ENCODE assay signal across 19 mouse cellular contexts in genomic region chr7:123199151-123199550, GRCm38 (mm10). TPM values are rescaled to one million over a fixed set of nuclear protein-coding genes. Genes with fewer than 3 reads are reported as not detected.
DNase-seq lines count a peak whose midpoint lies in the region; ATAC-seq and TF ChIP-seq lines count a peak whose summit lies in the region.
"Had no signal": no experiment of that assay in that cellular context is flagged by ENCODE, and none has a peak within 500 bp of the region (broad histone marks: within the 10 kb centered on the region; RNA-seq: fewer than 3 reads in every experiment).

No protein-coding gene starts in this region.

- H3K9me3 ChIP-seq in kidney, postnatal 0 days (replicated peaks; ENCODE audit: low read length): no peaks in the 10 kb centered on the region
- no peaks in the 10 kb centered on the region for H3K9me3 ChIP-seq in intestine, embryonic 15.5 days
- no peaks in the 10 kb centered on the region for H3K9me3 ChIP-seq in midbrain, embryonic 16.5 days (replicated peaks; ENCODE audit: control insufficient read depth, low read length, poor library complexity, severe bottlenecking)
- H3K9me3 ChIP-seq: embryonic facial prominence, embryonic 10.5 days; forebrain, embryonic 13.5 days; G1E; hindbrain, embryonic 10.5 days had no signal

- H3K9ac ChIP-seq in kidney, postnatal 0 days (ENCODE audit: low read depth, low read length): no peak overlapping the region
- H3K9ac ChIP-seq in intestine, embryonic 15.5 days: no peak overlapping the region
- no peak overlapping the region for H3K9ac ChIP-seq in midbrain, embryonic 16.5 days (ENCODE audit: low read depth, low read length)
- H3K9ac ChIP-seq: forebrain, embryonic 13.5 days; hindbrain, embryonic 14.5 days had no signal

- no peak for TF ChIP-seq CTCF in kidney, adult 2 months (conservative IDR thresholded peaks at IDR 0.05; ENCODE audit: insufficient read depth, insufficient read length, low read depth, low read length)
- TF ChIP-seq CTCF in kidney, postnatal 0 days (IDR thresholded peaks at IDR 0.05; ENCODE audit: low read depth): no peak
- no peak for TF ChIP-seq CTCF in small intestine, adult 2 months (IDR thresholded peaks at IDR 0.05; ENCODE audit: extremely low read depth, insufficient read length, insufficient replicate concordance, low read depth, low read length)

- H3K4me3 ChIP-seq in kidney, adult 2 months (ENCODE audit: insufficient read depth, low read depth, low read length): no peak overlapping the region
- no peak overlapping the region for H3K4me3 ChIP-seq in kidney, postnatal 0 days (replicated peaks; ENCODE audit: low read depth, low read length)
- H3K4me3 ChIP-seq in intestine, embryonic 15.5 days (replicated peaks): no peak overlapping the region
- peak overlapping the region; percentile 48 for H3K4me3 ChIP-seq in small intestine, adult 2 months (ENCODE audit: low read depth, low read length)
- H3K4me3 ChIP-seq in midbrain, embryonic 16.5 days (ENCODE audit: low read depth, low read length): no peak overlapping the region
- H3K4me3 ChIP-seq: embryonic facial prominence, embryonic 10.5 days; forebrain, embryonic 13.5 days; hindbrain, embryonic 10.5 days had no signal

- H3K4me1 ChIP-seq in kidney, adult 2 months (ENCODE audit: control insufficient read depth, insufficient read depth, low read length): peaks cover 14% of the 10 kb centered on the region; the same call in 1 of the 2 replicates
- no peaks in the 10 kb centered on the region for H3K4me1 ChIP-seq in kidney, postnatal 0 days (replicated peaks; ENCODE audit: insufficient read depth, low read length)
- no peaks in the 10 kb centered on the region for H3K4me1 ChIP-seq in intestine, embryonic 15.5 days (replicated peaks)
- H3K4me1 ChIP-seq in small intestine, adult 2 months (ENCODE audit: control insufficient read depth, insufficient read depth, insufficient read length, low read length): peaks cover 32% of the 10 kb centered on the region
- no peaks in the 10 kb centered on the region for H3K4me1 ChIP-seq in midbrain, embryonic 16.5 days (ENCODE audit: control insufficient read depth, insufficient read depth, low read length)
- H3K4me1 ChIP-seq: forebrain, embryonic 13.5 days; hindbrain, embryonic 10.5 days had no signal

- ATAC-seq in kidney, postnatal 0 days (replicated peaks; ENCODE audit: low FRiP score, low read depth): peak; percentile 53; the same call in 1 of the 2 replicates
- ATAC-seq in intestine, embryonic 15.5 days: peak; percentile 21; the same call in 1 of the 2 replicates
- no peak for ATAC-seq in midbrain, embryonic 16.5 days
- ATAC-seq: forebrain, embryonic 13.5 days had no signal

- WGBS in kidney, adult 2 months: 48% methylated on average over 3 of the region's 3 CpGs
- WGBS in kidney, postnatal 0 days: 53% methylated on average over 3 of the region's 3 CpGs
- WGBS in intestine, embryonic 15.5 days: 65% methylated on average over 3 of the region's 3 CpGs
- 36% methylated on average over 3 of the region's 3 CpGs for WGBS in small intestine, adult 2 months
- 83% methylated on average over 3 of the region's 3 CpGs for WGBS in midbrain, embryonic 16.5 days

- H3K4me2 ChIP-seq in kidney, postnatal 0 days (ENCODE audit: low read length): no peak overlapping the region
- H3K4me2 ChIP-seq in intestine, embryonic 15.5 days (replicated peaks): no peak overlapping the region
- H3K4me2 ChIP-seq in midbrain, embryonic 16.5 days (ENCODE audit: low read length): no peak overlapping the region
- H3K4me2 ChIP-seq: forebrain, embryonic 13.5 days; heart, embryonic 11.5 days; hindbrain, embryonic 14.5 days had no signal

- TF ChIP-seq POLR2A in kidney, adult 2 months (IDR thresholded peaks at IDR 0.05; ENCODE audit: low read depth, low read length): no peak
- TF ChIP-seq POLR2A in small intestine, adult 2 months (IDR thresholded peaks at IDR 0.05; ENCODE audit: low read depth, low read length): peak; percentile 40; the same call in 1 of the 2 replicates

- peak overlapping the region; percentile 93 for H3K27ac ChIP-seq in kidney, adult 2 months (ENCODE audit: insufficient read depth, low read depth, low read length)
- peak overlapping the region; percentile 58 for H3K27ac ChIP-seq in kidney, postnatal 0 days
- H3K27ac ChIP-seq in intestine, embryonic 15.5 days: peak overlapping the region; percentile 44
- H3K27ac ChIP-seq in small intestine, adult 2 months (ENCODE audit: insufficient read depth, low read depth, low read length): peak overlapping the region; percentile 100
- no peak overlapping the region for H3K27ac ChIP-seq in midbrain, embryonic 16.5 days (ENCODE audit: low read length)
- H3K27ac ChIP-seq: embryonic facial prominence, embryonic 10.5 days; forebrain, embryonic 13.5 days; hindbrain, embryonic 10.5 days; hindbrain, embryonic 14.5 days had no signal

- H3K27me3 ChIP-seq in kidney, adult 2 months (replicated peaks; ENCODE audit: control insufficient read depth, insufficient read depth, low read length): no peaks in the 10 kb centered on the region
- H3K27me3 ChIP-seq in kidney, postnatal 0 days (ENCODE audit: insufficient read depth, low read length): no peaks in the 10 kb centered on the region
- no peaks in the 10 kb centered on the region for H3K27me3 ChIP-seq in intestine, embryonic 15.5 days (replicated peaks)
- H3K27me3 ChIP-seq in small intestine, adult 2 months (ENCODE audit: control insufficient read depth, insufficient read depth, low read length): no peaks in the 10 kb centered on the region
- no peaks in the 10 kb centered on the region for H3K27me3 ChIP-seq in midbrain, embryonic 16.5 days (ENCODE audit: control insufficient read depth, insufficient read depth, low read depth, low read length)
- H3K27me3 ChIP-seq: forebrain, embryonic 13.5 days had no signal

- no peaks in the 10 kb centered on the region; the same call in 1 of the 2 replicates for H3K36me3 ChIP-seq in kidney, adult 2 months (ENCODE audit: control insufficient read depth, insufficient read depth, low read length)
- 0 out of 2 replicates have a peak, but pooled peaks cover 3% of the 10 kb centered on the region for H3K36me3 ChIP-seq in kidney, postnatal 0 days (ENCODE audit: insufficient read depth, low read length)
- 0 out of 2 replicates have a peak, but pooled peaks cover 3% of the 10 kb centered on the region for H3K36me3 ChIP-seq in intestine, embryonic 15.5 days
- peaks cover 7% of the 10 kb centered on the region for H3K36me3 ChIP-seq in small intestine, adult 2 months (ENCODE audit: control insufficient read depth, insufficient read depth, low read length)
- H3K36me3 ChIP-seq in midbrain, embryonic 16.5 days (ENCODE audit: control insufficient read depth, insufficient read depth, low read length): peaks cover 5% of the 10 kb centered on the region; the same call in 1 of the 2 replicates

- DNase-seq in kidney, adult 2 months: peak; percentile 61
- DNase-seq in kidney, postnatal 25 days: no peak
- DNase-seq in kidney, postnatal 0 days (ENCODE audit: low spot score): no peak
- DNase-seq in kidney, adult 18-20 months: no peak
- DNase-seq: adrenal gland, adult 8-10 months; adrenal gland, postnatal 36 days; cerebellum, adult 2 months; cerebellum, postnatal 10 days; gastrocnemius, postnatal 36 days; heart, adult 18-20 months had no signal

RNA-seq across cellular contexts. Expression of gene Slc5a11, which starts 15.4 kb away (rescaled TPM):
- polyA plus RNA-seq in kidney, adult 2 months (2012; rRNA removed): 107 and 133 TPM in 2 replicates
- 7.2 and 8.8 TPM in 2 replicates for polyA plus RNA-seq in kidney, postnatal 0 days (2015; fragmentation: Nextera tagmentation; extraction: Ambion mirVana)
- 12.7 and 15.8 TPM in 2 replicates for polyA plus RNA-seq in intestine, embryonic 15.5 days (2015; fragmentation: Nextera tagmentation; extraction: Ambion mirVana)
- polyA plus RNA-seq in small intestine, adult 2 months (2012; rRNA removed): 61.4 and 204 TPM in 2 replicates
- 0.30 and 0.45 TPM in 2 replicates for polyA plus RNA-seq in midbrain, embryonic 16.5 days (2015; fragmentation: Nextera tagmentation; extraction: Ambion mirVana)
- polyA plus RNA-seq: forebrain, embryonic 13.5 days; G1E; heart, embryonic 11.5 days; hindbrain, embryonic 14.5 days had no signal
